8 mouse cellular contexts compared by ENCODE assay signal in the genomic region with DNA sequence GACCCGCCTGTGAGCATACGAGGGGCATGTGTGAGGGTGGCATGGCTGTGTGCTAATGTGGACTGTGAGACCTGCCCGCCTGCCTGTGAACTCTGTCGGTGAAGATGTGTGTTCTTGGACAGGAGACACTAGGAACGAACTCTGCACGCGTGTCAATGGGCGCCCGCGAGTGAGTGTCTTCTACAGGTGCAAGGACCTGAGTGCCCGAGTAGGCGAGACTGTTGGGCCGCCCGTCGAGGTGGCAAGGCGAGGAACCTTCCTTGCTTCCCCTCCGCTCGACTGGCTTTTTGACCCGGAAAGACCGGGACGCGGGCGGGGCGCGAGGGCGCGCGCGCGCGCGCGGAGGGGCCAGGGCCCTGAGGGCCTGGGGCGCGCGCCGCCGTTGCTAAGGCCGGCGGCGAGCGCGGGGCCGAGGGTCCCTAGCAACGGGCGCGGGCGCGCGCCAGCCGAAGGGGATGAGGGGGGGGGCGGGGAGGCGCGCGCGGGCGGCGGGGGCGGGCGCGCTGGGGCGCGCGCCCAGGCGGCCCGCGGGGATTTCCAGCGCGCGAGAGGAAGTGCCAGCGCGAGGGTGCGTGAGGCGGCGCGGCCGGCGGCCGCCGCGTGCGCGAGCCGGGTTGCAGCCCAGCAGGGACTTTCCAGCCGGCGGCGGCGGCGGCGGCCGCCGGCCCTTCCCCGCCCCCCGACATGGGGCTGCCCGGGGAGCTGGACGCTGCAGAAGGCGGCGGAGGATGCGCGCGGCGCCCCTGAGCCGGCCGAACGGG. TPM values are rescaled to one million over a fixed set of nuclear protein-coding genes. Genes with fewer than 3 reads are reported as not detected.
DNase-seq lines count a peak whose midpoint lies in the region; ATAC-seq and TF ChIP-seq lines count a peak whose summit lies in the region.

Gene Traf3 (plus strand): TSS at position 540 of the 761 bp plus-strand sequence.

- peak within 1 kb of the TSS; percentile 87 for H3K4me2 ChIP-seq in forebrain, embryonic 12.5 days
- H3K4me2 ChIP-seq in lung, embryonic 16.5 days (ENCODE audit: low read depth, low read length) = peak within 1 kb of the TSS; percentile 85

- H3K9me3 ChIP-seq in E14TG2a.4 (ENCODE audit: low read length) = no peaks in the 10 kb centered on the region
- no peaks in the 10 kb centered on the region for H3K9me3 ChIP-seq in forebrain, embryonic 12.5 days
- H3K9me3 ChIP-seq in lung, embryonic 16.5 days (ENCODE audit: control insufficient read depth, low read length) = no peaks in the 10 kb centered on the region

- H3K27me3 ChIP-seq in E14TG2a.4 (ENCODE audit: insufficient read depth, low read length) = peaks cover 11% of the 10 kb centered on the region
- no peaks in the 10 kb centered on the region for H3K27me3 ChIP-seq in forebrain, embryonic 12.5 days
- no peaks in the 10 kb centered on the region for H3K27me3 ChIP-seq in lung, embryonic 16.5 days (ENCODE audit: control insufficient read depth, insufficient read depth, low read depth, low read length)

- peaks cover 5% of the 10 kb centered on the region for H3K36me3 ChIP-seq in E14TG2a.4 (ENCODE audit: insufficient read depth, low read length)
- H3K36me3 ChIP-seq in forebrain, embryonic 12.5 days (replicated peaks) = no peaks in the 10 kb centered on the region
- no peaks in the 10 kb centered on the region for H3K36me3 ChIP-seq in lung, embryonic 16.5 days (ENCODE audit: control insufficient read depth, insufficient read depth, low read length)

- no peak for TF ChIP-seq CTCF in E14TG2a.4 (conservative IDR thresholded peaks at IDR 0.05; ENCODE audit: low read length)
- TF ChIP-seq CTCF in layer of hippocampus, adult 2 months (conservative IDR thresholded peaks at IDR 0.05) = no peak
- no peak for TF ChIP-seq CTCF in olfactory bulb, adult 2 months (IDR thresholded peaks at IDR 0.05; ENCODE audit: insufficient read depth, low read depth, low read length)

- 5% methylated on average over 70 of the region's 105 CpGs for WGBS in forebrain, embryonic 12.5 days
- WGBS in lung, embryonic 16.5 days = 7% methylated on average over 42 of the region's 105 CpGs
- WGBS in olfactory bulb, adult 2 months = 8% methylated on average over 75 of the region's 105 CpGs

- TF ChIP-seq POLR2A in olfactory bulb, adult 2 months (IDR thresholded peaks at IDR 0.05; ENCODE audit: insufficient read depth, low read depth, low read length) = 0 out of 2 replicates have a peak, but pooled peaks have one; percentile 31

- intact Hi-C loops in heart, postnatal 36 days (cut with DNase I) = no loop called here

- peaks cover 54% of the 10 kb centered on the region for H3K4me1 ChIP-seq in E14TG2a.4 (replicated peaks; ENCODE audit: low read depth, low read length)
- H3K4me1 ChIP-seq in forebrain, embryonic 12.5 days = peaks cover 62% of the 10 kb centered on the region
- H3K4me1 ChIP-seq in lung, embryonic 16.5 days (replicated peaks; ENCODE audit: control insufficient read depth, insufficient read depth, low read length) = peaks cover 22% of the 10 kb centered on the region
- peaks cover 28% of the 10 kb centered on the region for H3K4me1 ChIP-seq in olfactory bulb, adult 2 months (ENCODE audit: control insufficient read depth, insufficient read depth, low read length)

- peak within 1 kb of the TSS; percentile 94 for H3K9ac ChIP-seq in forebrain, embryonic 12.5 days
- H3K9ac ChIP-seq in lung, embryonic 16.5 days (ENCODE audit: low read length) = peak within 1 kb of the TSS; percentile 84

- peak within 1 kb of the TSS; percentile 92 for H3K27ac ChIP-seq in forebrain, embryonic 12.5 days
- H3K27ac ChIP-seq in layer of hippocampus, adult 2 months = peak within 1 kb of the TSS; percentile 88
- peak within 1 kb of the TSS; percentile 86 for H3K27ac ChIP-seq in lung, embryonic 16.5 days (ENCODE audit: low read length)
- H3K27ac ChIP-seq in olfactory bulb, adult 2 months (ENCODE audit: insufficient read depth, low read depth, low read length) = peak within 1 kb of the TSS; percentile 22

- ATAC-seq in forebrain, embryonic 12.5 days (ENCODE audit: low FRiP score) = peak; percentile 49
- peak; percentile 75 for ATAC-seq in lung, embryonic 16.5 days (ENCODE audit: low read depth)

- peak; percentile 66 for DNase-seq in brain, adult 2 months (ENCODE audit: low read depth, low spot score)
- DNase-seq in heart, postnatal 36 days = peak; percentile 66 to 75
- peak in 1 of 2 experiments; percentile 48 for DNase-seq in layer of hippocampus, adult 2 months (ENCODE audit: low spot score in 2 of 2)
- DNase-seq in thymus, adult 18-20 months = peak; percentile 57 to 68

- H3K4me3 ChIP-seq in E14TG2a.4 (replicated peaks; ENCODE audit: low read length) = peak within 1 kb of the TSS; percentile 90
- peak within 1 kb of the TSS; percentile 88 for H3K4me3 ChIP-seq in forebrain, embryonic 12.5 days (replicated peaks)
- peak within 1 kb of the TSS; percentile 66 for H3K4me3 ChIP-seq in layer of hippocampus, adult 2 months
- H3K4me3 ChIP-seq in lung, embryonic 16.5 days (ENCODE audit: low read length) = peak within 1 kb of the TSS; percentile 85
- H3K4me3 ChIP-seq in olfactory bulb, adult 2 months (ENCODE audit: insufficient read depth, low read depth, low read length) = peak within 1 kb of the TSS; percentile 88

RNA-seq across cellular contexts. Expression of gene Traf3, which starts in this region (rescaled TPM):
- polyA plus RNA-seq in forebrain, embryonic 12.5 days (2016; fragmentation: Nextera tagmentation; extraction: Ambion mirVana) = 25.4 and 25.5 TPM in 2 replicates
- 10 to 100 TPM; 12.0 to 12.6 TPM for total RNA-seq in heart, postnatal 36 days (2021)
- 10 to 100 TPM; 58.2 to 64.1 TPM for total RNA-seq in layer of hippocampus, adult 2 months (2021)
- polyA plus RNA-seq in lung, embryonic 16.5 days (2015; fragmentation: Nextera tagmentation; extraction: Ambion mirVana) = 5.8 and 7.7 TPM in 2 replicates
- not detected in 2 replicates for polyA plus RNA-seq in olfactory bulb, adult 2 months (2012; ENCODE audit: insufficient read depth, insufficient read length, low replicate concordance, missing spikeins)

Comparison
In these comparisons a context has a peak if more than half of its experiments do, and no peak if none do; other contexts are left out.
1. RNA of gene Traf3 (total RNA-seq): 58.2 to 64.1 TPM in layer of hippocampus, adult 2 months; 12.0 to 12.6 TPM in heart, postnatal 36 days; every median in the first group is over 4 times any median in the second.
2. H3K27ac ChIP-seq: peak in every context shown above with its lines; median percentile 92 in forebrain, embryonic 12.5 days; 88 in layer of hippocampus, adult 2 months; 86 in lung, embryonic 16.5 days; 22 in olfactory bulb, adult 2 months.
3. Peak in every context shown above with its lines, with median percentiles within 50 percentile points of each other: H3K4me3 ChIP-seq.